Mouse (Mus musculus) CH12F3 (cell line): Measurements from ENCODE around the gene Unk.

Source experiments
- in situ Hi-C: fragments of 300-500 bp; cut with MboI; formaldehyde crosslinking; loops from 2 replicates; pipeline ENCODE4 v1.14.3; 2020; ENCODE audit warnings: low sequenced_read_pairs

The Unk gene

DNA sequence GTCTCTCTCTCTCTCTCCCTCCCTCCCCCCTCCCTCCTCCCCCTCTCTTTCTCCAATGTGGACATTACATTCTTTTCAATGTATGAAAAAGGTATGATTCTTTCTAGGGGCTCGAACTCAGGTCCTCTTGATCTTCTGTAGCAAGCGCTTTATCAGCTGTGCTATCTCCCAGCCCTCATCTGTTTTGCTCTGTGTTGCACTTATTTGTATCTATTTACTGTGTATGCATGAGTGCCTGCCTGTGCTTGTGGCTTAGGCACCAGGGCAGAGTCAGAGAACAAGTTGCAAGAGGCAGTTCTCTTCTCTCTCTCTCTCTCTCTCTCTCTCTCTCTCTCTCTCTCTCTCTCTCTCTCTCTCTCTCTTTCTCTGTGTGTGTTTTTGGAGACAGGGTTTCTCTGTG lies 74.9 kb downstream of the Unk start:
- in situ Hi-C loops: no loop called here

DNA sequence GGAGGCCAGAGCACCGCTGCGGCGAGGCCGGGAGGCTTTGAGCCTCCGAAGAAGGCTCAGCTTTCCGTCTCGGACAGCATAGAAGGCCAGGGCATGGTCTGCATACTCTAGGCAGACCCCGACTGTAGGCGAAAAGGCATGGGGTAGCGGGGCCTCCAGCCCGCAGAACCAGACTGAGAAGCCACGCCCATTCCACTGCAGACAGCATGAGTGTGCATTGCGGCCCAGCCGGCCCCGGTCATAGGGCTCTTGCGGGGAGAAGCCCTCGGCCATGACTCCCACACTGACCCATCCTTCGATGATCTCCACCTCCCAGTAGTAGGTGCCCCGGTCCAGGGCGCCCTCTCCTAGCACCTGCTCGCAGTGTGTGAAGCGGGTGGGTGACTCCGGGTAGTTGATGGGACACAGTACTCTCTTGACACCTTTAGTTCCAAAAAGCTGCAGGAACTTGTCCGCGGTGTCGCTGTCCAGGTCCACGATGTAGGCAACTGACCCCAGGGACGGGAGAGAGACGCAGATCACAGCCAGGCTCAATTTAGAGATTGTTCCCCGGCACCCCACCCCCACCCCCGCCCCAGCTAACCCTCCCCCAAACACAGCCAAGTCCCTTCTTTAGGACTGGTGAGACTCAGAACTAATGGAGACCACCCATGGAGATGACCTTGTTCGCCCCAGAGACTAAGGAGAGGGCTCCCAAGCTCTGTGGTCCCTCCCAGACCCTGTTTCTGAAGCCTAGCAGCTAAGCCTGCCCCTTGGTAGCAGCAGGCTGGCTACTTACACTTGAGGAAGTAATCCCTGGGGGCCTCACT lies 76.2 kb downstream of the Unk start:
- in situ Hi-C loops: no loop called here

- in situ Hi-C loops: no loop called here
Observed at GRCm38 (mm10) chr11:116106963-116107776, 77.0 kb downstream of the Unk start.

- in situ Hi-C loops: no loop called here
Observed at GRCm38 (mm10) chr11:116107777-116108285, 77.7 kb downstream of the Unk start.

DNA sequence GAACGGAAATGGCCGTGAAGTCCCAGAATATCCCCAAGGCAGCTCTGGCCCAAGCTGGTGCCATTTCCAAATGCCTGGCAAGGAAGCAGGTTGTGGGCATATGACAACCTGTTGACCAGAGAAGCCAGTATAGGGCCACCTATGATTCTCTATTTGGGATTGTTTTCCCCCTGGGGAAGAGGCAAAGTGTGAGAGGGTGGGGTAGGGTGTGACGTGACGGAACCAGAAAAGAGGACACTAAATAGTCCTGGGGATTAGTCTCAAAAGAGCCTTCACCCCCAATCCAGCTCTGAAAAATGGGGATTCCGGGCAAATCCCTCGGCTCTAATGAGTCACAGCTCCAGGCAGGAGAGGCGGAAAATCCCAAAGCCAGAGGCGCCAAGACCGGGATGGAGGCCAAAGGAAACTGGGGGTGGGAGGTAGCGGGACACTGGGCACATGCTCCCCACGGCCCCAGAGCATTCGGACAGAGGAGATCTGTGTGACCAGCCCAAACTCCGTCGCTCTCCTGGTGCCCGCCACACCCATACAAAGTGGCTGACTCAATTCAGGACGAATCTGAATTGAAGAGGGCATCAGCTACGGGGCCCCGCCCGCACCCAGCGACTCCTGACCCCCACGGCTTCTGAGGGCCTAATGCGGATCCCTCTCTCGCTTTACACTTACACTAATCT lies 78.5 kb downstream of the Unk start:
- in situ Hi-C loops: no loop called here

DNA sequence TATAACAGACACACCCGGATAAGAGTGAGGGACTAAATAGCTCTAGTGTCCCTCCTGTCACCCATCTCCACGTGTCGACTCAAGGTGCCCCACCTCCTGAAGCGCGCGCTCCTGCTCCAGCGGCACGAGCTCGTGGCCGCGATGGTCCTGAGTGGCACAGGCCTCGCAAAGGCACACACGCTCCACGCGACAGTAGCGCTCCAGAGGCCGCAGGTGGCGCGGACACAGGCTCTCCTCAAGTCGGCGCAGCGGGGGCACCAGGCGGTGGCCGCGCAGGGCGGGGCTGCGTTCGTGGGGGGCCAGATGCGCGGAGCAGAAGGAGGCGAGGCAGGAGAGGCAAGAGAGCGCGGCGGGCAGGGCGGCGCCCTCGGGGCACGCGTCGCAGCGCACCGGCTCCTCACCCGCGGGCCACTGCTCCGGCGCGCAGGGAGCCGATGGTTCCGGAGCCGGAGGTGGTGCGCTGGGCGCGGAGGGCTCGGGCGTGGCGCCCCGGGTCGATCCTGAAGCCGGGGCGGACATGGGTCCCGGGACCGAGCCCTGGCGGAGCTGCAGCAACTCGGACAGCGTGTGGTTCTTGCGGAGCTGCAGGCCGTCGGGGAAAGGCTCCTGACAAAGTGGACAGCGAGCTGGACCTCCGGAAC lies 79.4 kb downstream of the Unk start:
- in situ Hi-C loops: no loop called here

- in situ Hi-C loops: no loop called here
Observed at GRCm38 (mm10) chr11:116110131-116110530, 80.0 kb downstream of the Unk start.

DNA sequence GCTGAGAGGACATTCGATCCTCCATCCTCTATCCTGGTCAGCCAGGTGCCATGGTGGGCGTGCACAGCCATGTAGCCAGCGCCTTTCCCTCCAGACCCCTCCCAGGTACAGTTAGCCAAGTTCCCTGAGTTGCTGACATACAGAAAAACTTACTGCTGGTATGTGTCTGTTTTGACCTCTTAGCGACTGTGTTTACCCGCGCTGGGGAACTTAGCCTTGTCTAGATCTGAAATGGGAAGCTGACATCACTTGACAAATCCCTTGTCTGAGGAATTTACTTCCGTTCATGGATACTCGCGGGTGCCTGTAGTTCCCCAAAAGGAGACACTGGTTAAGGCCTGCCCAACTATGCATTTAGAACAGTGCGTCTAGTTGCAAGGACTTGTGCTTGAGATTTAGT lies 80.4 kb downstream of the Unk start:
- in situ Hi-C loops: no loop called here
